Mouse (Mus musculus): ENCODE measurements around the gene Cep290. TPM values are rescaled to one million over a fixed set of nuclear protein-coding genes. Genes with fewer than 3 reads are reported as not detected.
"Not testable (repeated sequence)": the region's sequence is repeated elsewhere in the genome, so short reads cannot be mapped to it uniquely, and the experiment has no call there.

Cep290 gene
- polyA plus RNA-seq, 1 experiment from 2014 or later: 4.9 TPM

DNA sequence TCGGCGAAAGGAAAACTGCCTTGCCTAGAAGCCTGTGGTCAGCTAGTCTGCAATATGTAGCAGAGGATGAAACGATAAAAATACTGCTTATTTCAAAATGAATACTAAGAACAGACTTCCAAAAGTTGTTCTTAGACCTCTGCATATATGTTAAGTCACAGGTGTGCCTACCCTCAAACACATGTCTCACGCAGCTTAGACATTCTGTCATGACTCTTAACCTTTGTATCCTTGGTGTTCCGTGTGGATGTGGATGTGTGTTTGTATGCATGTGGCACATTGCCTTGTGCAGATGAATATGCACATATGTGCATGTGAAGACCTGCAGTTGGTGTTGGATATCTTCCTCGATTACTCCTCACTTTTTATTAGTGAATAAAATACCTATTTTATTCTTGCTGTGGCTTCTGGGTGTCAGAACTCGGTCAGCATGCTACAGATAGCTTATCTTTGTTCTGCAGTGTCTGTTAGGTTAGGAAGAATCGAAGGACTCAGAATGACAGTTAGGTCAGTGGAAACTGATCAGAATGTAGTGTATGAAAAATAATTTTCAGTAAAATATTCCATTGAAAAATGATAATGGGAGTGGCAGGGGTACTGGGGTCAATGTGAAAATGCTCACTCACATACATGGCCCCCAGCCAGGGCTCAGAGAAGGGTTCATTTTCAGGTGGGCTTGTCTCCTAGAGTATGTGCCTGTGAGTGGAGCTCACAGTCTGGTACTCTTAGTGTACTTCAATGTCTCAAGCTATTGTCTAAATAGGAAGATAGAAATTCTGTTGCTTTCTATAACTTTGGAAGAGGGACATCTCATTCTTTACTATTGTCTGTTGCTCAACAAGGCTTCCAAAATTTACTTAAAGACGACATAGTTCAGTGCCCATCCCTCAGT lies 37.4 kb downstream of the Cep290 start:
- no peak overlapping the region for H3K27ac ChIP-seq
- H3K27me3 ChIP-seq: no peaks in the 10 kb centered on the region
- no peak overlapping the region for H3K4me2 ChIP-seq
- H3K4me3 ChIP-seq: no peak overlapping the region
- H3K4me1 ChIP-seq: no peaks in the 10 kb centered on the region
- ATAC-seq (ENCODE audit: insufficient number of reproducible peaks, low FRiP score, low TSS enrichment, low read depth): no peak
- H3K9ac ChIP-seq: no peak overlapping the region
- 89% methylated on average over 9 of the region's 9 CpGs for WGBS
- peaks cover 7% of the 10 kb centered on the region; the same call in 1 of the 2 replicates for H3K36me3 ChIP-seq
- no peaks in the 10 kb centered on the region for H3K9me3 ChIP-seq

DNA sequence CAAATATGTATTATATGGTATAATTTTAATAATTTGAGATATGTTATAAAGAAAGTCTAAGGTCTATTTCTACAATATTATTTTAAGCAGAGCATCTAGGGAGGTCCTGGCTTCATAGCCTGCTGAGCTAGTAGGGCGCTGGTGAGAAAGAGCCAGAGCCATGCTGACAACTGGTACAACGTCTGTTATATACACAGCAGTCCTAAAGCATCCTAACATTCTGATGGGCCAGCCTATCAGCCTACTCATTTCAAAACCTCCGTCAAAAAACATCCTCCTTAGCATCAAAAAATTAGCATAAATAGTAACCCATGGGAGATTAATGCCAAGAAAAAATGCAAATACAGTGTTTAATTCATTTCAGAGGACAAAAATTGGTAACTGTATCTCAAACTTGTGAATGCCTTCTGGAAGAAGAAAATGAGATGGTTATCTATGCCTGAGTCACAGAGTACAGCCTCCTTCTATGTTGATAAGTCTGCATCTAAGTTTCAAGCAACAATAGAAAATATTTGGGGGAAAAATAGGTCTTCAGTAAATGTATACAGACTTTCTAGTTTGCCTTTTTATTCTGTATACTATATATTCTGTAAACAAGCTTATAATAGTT lies 69.3 kb downstream of the Cep290 start:
- H3K4me3 ChIP-seq: no peak overlapping the region
- no peaks in the 10 kb centered on the region for H3K4me1 ChIP-seq
- H3K9ac ChIP-seq: no peak overlapping the region
- no peak for ATAC-seq (ENCODE audit: insufficient number of reproducible peaks, low FRiP score, low TSS enrichment, low read depth)
- H3K27me3 ChIP-seq: no peaks in the 10 kb centered on the region
- no peaks in the 10 kb centered on the region for H3K36me3 ChIP-seq
- H3K9me3 ChIP-seq: no peaks in the 10 kb centered on the region
- no peak overlapping the region for H3K4me2 ChIP-seq
- H3K27ac ChIP-seq: no peak overlapping the region
- WGBS: 85% methylated on average over 3 of the region's 3 CpGs

- not testable (repeated sequence) for H3K4me1 ChIP-seq; H3K9me3 ChIP-seq; H3K4me3 ChIP-seq; H3K27me3 ChIP-seq; ATAC-seq (ENCODE audit: insufficient number of reproducible peaks, low FRiP score, low TSS enrichment, low read depth); H3K27ac ChIP-seq; H3K4me2 ChIP-seq; H3K9ac ChIP-seq
- H3K36me3 ChIP-seq: peaks cover 14% of the 10 kb centered on the region
- 94% methylated on average over 3 of the region's 3 CpGs for WGBS
Observed at GRCm38 (mm10) chr10:100560194-100560883, 73.0 kb downstream of the Cep290 start.

GRCm38 (mm10) chr10:100564112-100564511 lies 76.8 kb downstream of the Cep290 start:
- Histone ChIP-seq H3K9ac (no peak overlapping the region), H3K4me1 (no peaks in the 10 kb centered on the region), H3K4me2 (no peak overlapping the region), H3K27ac (no peak overlapping the region), H3K4me3 (no peak overlapping the region), H3K9me3 (no peaks in the 10 kb centered on the region), H3K27me3 (no peaks in the 10 kb centered on the region), H3K36me3 (peaks cover 23% of the 10 kb centered on the region)
- no peak for ATAC-seq (ENCODE audit: insufficient number of reproducible peaks, low FRiP score, low TSS enrichment, low read depth)
- WGBS: 83% methylated on average over 3 of the region's 3 CpGs

DNA sequence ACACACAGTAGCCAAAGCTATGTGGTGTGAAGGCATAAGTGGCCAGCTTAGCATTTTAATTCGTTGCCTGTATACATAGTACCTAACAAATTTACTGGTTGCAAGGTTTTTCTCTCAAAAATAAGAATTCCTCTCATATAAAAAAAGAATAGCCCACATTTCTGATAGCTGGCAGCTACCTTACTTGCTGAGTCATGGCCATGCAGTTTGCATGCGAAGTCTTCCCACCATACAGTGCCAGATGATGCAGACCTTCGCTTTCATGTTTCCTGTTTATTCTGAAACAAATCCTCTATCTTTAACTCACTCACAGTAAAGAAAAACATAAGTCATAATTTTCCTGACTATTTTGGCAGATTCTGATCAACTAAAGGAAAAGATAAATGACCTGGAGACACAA lies 84.3 kb downstream of the Cep290 start:
- no peaks in the 10 kb centered on the region for H3K9me3 ChIP-seq
- H3K4me3 ChIP-seq: no peak overlapping the region
- no peak overlapping the region for H3K27ac ChIP-seq
- peaks cover 24% of the 10 kb centered on the region for H3K36me3 ChIP-seq
- ATAC-seq (ENCODE audit: insufficient number of reproducible peaks, low FRiP score, low TSS enrichment, low read depth): no peak
- no peak overlapping the region for H3K9ac ChIP-seq
- 93% methylated on average over 3 of the region's 3 CpGs for WGBS
- no peaks in the 10 kb centered on the region for H3K4me1 ChIP-seq
- no peak overlapping the region for H3K4me2 ChIP-seq
- no peaks in the 10 kb centered on the region for H3K27me3 ChIP-seq

GRCm38 (mm10) chr10:100574505-100575149 lies 87.3 kb downstream of the Cep290 start:
- H3K4me2 ChIP-seq: no peak overlapping the region
- 90% methylated on average over 7 of the region's 7 CpGs for WGBS
- H3K4me1 ChIP-seq: no peaks in the 10 kb centered on the region
- H3K36me3 ChIP-seq: peaks cover 32% of the 10 kb centered on the region
- H3K27ac ChIP-seq: no peak overlapping the region
- ATAC-seq (ENCODE audit: insufficient number of reproducible peaks, low FRiP score, low TSS enrichment, low read depth): no peak
- H3K27me3 ChIP-seq: no peaks in the 10 kb centered on the region
- no peaks in the 10 kb centered on the region for H3K9me3 ChIP-seq
- H3K4me3 ChIP-seq: no peak overlapping the region
- H3K9ac ChIP-seq: no peak overlapping the region

DNA sequence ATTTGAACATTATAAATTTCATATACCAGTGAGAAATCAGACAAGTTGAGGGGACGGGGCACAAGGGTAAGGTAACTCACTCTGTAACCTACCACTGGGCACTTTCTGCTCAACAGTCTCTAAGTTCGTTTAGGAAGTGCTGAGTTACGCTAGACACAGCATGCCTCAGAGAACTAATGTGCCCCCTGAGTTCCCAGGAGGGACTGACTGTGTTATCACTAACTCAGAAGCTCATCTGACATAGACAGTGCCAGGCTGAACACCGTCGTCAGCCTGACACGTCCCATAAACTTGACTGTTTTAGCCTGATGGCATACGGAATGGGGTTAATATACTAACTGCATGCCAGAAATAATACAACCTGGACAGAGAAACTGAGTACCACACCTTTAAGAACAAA lies 87.9 kb downstream of the Cep290 start:
- no peaks in the 10 kb centered on the region for H3K9me3 ChIP-seq
- WGBS: 91% methylated on average over 7 of the region's 7 CpGs
- H3K36me3 ChIP-seq: peaks cover 32% of the 10 kb centered on the region

DNA sequence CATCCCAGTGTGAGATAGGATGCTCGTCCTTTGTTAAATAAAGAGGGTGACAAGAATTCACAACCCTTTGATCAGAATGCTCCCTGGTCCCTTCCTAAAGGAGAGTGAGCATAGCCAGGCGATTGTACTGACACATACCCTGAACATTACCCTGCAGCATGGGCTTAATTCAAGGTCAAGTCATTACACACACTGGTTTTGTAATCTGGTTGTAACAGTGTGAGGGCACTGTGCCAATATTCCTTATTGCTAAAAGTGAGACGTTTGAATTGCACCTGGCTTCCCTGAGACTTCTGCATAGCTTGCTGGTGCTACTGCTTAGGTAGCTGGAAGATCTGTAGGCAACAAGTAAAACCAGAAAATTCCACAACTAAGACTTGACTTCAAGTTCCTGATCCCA lies 96.8 kb downstream of the Cep290 start:
- WGBS: 70% methylated on average over 3 of the region's 3 CpGs

More for the DNA sequence above, 87.9 kb downstream of the Cep290 start:
- no peak overlapping the region for H3K9ac ChIP-seq
- H3K27me3 ChIP-seq: no peaks in the 10 kb centered on the region
- H3K4me3 ChIP-seq: no peak overlapping the region
- no peak overlapping the region for H3K27ac ChIP-seq
- no peak overlapping the region for H3K4me2 ChIP-seq
- no peaks in the 10 kb centered on the region for H3K4me1 ChIP-seq
- ATAC-seq (ENCODE audit: insufficient number of reproducible peaks, low FRiP score, low TSS enrichment, low read depth): no peak

DNA sequence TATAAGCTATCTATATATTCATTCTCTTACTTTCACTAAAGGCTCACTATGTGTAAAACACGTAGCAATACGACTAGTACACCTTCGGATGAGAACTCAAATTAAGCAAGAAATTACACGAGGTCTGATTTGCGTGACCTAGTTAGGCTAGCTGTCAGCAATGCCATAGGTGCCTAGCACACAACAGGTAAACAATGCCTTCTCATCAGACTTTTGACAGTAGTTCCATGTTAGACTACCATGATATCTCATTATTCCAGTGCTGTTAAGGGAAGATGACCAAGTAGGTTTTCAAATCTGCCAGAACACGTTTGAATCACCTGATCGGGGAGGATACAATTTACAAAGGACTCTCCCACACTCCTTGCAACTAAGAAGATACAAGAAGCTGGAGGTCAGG lies 101.2 kb downstream of the Cep290 start:
- ATAC-seq (ENCODE audit: insufficient number of reproducible peaks, low FRiP score, low TSS enrichment, low read depth): no peak; the same call in 1 of the 2 replicates
- Histone ChIP-seq H3K4me2 (peak overlapping the region; percentile 63), H3K9ac (peak overlapping the region; percentile 74), H3K9me3 (no peaks in the 10 kb centered on the region), H3K4me3 (peak overlapping the region; percentile 81), H3K36me3 (peaks cover 7% of the 10 kb centered on the region), H3K4me1 (no peaks in the 10 kb centered on the region), H3K27me3 (no peaks in the 10 kb centered on the region), H3K27ac (peak overlapping the region; percentile 85)
- 36% methylated on average over 7 of the region's 7 CpGs for WGBS

More for the DNA sequence above, 96.8 kb downstream of the Cep290 start:
- no peak for ATAC-seq (ENCODE audit: insufficient number of reproducible peaks, low FRiP score, low TSS enrichment, low read depth)
- Histone ChIP-seq H3K4me1 (no peaks in the 10 kb centered on the region), H3K9me3 (no peaks in the 10 kb centered on the region), H3K27ac (no peak overlapping the region), H3K27me3 (no peaks in the 10 kb centered on the region), H3K4me3 (no peak overlapping the region), H3K36me3 (peaks cover 7% of the 10 kb centered on the region), H3K4me2 (no peak overlapping the region), H3K9ac (no peak overlapping the region)

DNA sequence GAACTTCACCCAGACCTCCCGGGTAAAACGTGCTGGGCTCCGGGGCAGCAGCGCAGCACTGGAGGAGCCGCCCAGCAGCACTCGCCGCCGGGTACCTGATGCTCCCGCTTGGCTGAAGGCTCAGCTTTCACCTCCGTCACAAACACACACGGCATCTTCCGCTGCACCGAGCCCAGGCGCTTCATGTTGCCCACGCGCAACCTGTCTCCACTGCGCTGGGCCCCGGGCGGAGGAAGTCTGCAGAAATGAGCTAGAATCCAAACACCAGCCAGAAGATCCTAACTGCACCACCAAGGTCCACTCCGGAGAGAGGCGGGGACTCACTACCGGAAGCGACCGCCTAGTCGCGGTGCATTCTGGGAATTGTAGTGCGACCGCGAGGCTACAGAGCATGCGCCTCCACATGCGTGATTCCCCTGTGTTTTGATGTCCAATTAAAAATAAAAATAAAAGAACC lies 101.6 kb downstream of the Cep290 start:
- under 1% methylated on average over 31 of the region's 31 CpGs for whole genome bisulfite sequencing
- ATAC-seq (ENCODE audit: insufficient number of reproducible peaks, low FRiP score, low TSS enrichment, low read depth): peak; percentile 95

GRCm38 (mm10) chr10:100590323-100590722 lies 103.0 kb downstream of the Cep290 start, which contains the start of the genes 4930430F08Rik and 1700017N19Rik:
Gene 4930430F08Rik (minus strand): TSS chr10:100590423.
Gene 1700017N19Rik (plus strand): TSS chr10:100590484.
- Histone ChIP-seq H3K27ac (no peak within 1 kb of the TSS), H3K4me2 (peak within 1 kb of the TSS; percentile 63), H3K9ac (no peak within 1 kb of the TSS), H3K4me1 (no peaks in the 10 kb centered on the region), H3K36me3 (no peaks in the 10 kb centered on the region), H3K27me3 (no peaks in the 10 kb centered on the region), H3K9me3 (no peaks in the 10 kb centered on the region), H3K4me3 (peak within 1 kb of the TSS; percentile 81)
- ATAC-seq (ENCODE audit: insufficient number of reproducible peaks, low FRiP score, low TSS enrichment, low read depth): no peak
- WGBS: 70% methylated on average over 1 of the region's 1 CpGs

More for the DNA sequence above, 101.6 kb downstream of the Cep290 start:
- peak overlapping the region; percentile 63 for H3K4me2 ChIP-seq
- no peaks in the 10 kb centered on the region for H3K9me3 ChIP-seq
- H3K9ac ChIP-seq: peak overlapping the region; percentile 74
- peak overlapping the region; percentile 85 for H3K27ac ChIP-seq
- no peaks in the 10 kb centered on the region for H3K27me3 ChIP-seq
- peak overlapping the region; percentile 81 for H3K4me3 ChIP-seq
- H3K36me3 ChIP-seq: peaks cover 4% of the 10 kb centered on the region
- H3K4me1 ChIP-seq: no peaks in the 10 kb centered on the region

Measured in limb, embryonic 15.5 days (tissue).